Mouse (Mus musculus) intestine, embryonic 14.5 days (tissue): ENCODE measurements at regions not wholly inside any gene's neighbourhood (a gene's known extent, or its start where the extent isn't known, plus 50 kb on each side); places are given as distances from the start of the nearest gene placed in this dataset.

Experiments
- ATAC-seq: fragments of 200-750 bp; cut with Nextera tagmentation; replicated peaks from 2 replicates; pipeline ENCODE4 v1.8.0; 2017; ENCODE audit warnings: low read depth, moderate number of reproducible peaks, moderate TSS enrichment, moderate library complexity; ENCODE audit not compliant: low FRiP score, low TSS enrichment
- DNase-seq: peaks from one replicate; pipeline ENCODE4 v3.0.0-alpha.2; 2018; ENCODE audit warnings: low spot score
- H3K27ac ChIP-seq: fragments of 300-500 bp; sonication (generic); 2 replicates; pipeline ENCODE4 v1.5.1; 2014; ENCODE audit warnings: low read depth, mild to moderate bottlenecking, control low read depth
- H3K27me3 ChIP-seq: fragments of 300-500 bp; sonication (generic); replicated peaks from 2 replicates; pipeline ENCODE4 v1.6.1; 2014; ENCODE audit warnings: low read length, control low read depth; ENCODE audit not compliant: control insufficient read depth, insufficient read depth
- H3K36me3 ChIP-seq: fragments of 300-500 bp; sonication (generic); 2 replicates; pipeline ENCODE4 v1.6.1; 2014; ENCODE audit warnings: low read length, control low read depth; ENCODE audit not compliant: control insufficient read depth, insufficient read depth
- H3K4me1 ChIP-seq: fragments of 300-500 bp; sonication (generic); replicated peaks from 2 replicates; pipeline ENCODE4 v1.6.1; 2014; ENCODE audit warnings: low read length, control low read depth, mixed read lengths; ENCODE audit not compliant: control insufficient read depth, insufficient read depth
- H3K4me2 ChIP-seq: fragments of 300-500 bp; sonication (generic); 2 replicates; pipeline ENCODE4 v1.6.1; 2014; ENCODE audit warnings: low read length
- H3K4me3 ChIP-seq: fragments of 300-500 bp; sonication (generic); 2 replicates; pipeline ENCODE4 v1.5.1; 2014; ENCODE audit warnings: low read depth, low read length, control low read depth, mixed read lengths
- H3K9ac ChIP-seq: fragments of 300-500 bp; sonication (generic); 2 replicates; pipeline ENCODE4 v1.6.1; 2014; ENCODE audit warnings: mild to moderate bottlenecking, low read length
- H3K9me3 ChIP-seq: fragments of 300-500 bp; sonication (generic); 2 replicates; pipeline ENCODE4 v1.6.1; 2016; ENCODE audit warnings: low read length, control low read depth; ENCODE audit not compliant: control insufficient read depth
- WGBS: fragments of 180-500 bp; shearing (Covaris S2); extraction: QIAGEN DNeasy Blood & Tissue Kit; methylation state at CpG from one replicate; pipeline ENCODE4 v1.1.7; 2014; 5-methylcytosine and 5-hydroxymethylcytosine counted together

DNA sequence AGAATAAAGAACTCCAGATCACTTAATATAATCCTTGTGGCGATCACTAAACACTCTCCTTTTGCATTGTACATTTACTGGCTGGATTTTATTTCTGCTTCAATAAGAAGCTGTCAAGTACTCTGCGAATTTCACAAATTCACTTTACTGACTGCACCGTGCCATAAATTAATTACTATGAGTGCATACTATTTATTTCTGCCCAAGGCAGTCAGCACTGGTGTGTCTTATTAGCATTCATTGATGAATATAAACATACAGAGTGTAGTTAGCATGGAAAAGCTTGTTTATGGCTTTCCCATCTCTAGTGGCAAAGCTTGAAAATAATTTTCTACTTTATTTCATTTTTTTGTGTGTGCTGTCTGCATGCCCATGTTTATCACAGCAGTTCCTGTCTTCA lies 453.3 kb upstream of the Lmcd1 start:
- H3K4me1 ChIP-seq, result no peaks in the 10 kb centered on the region
- 77% methylated on average over 3 of the region's 3 CpGs for WGBS
- ATAC-seq, result no peak

DNA sequence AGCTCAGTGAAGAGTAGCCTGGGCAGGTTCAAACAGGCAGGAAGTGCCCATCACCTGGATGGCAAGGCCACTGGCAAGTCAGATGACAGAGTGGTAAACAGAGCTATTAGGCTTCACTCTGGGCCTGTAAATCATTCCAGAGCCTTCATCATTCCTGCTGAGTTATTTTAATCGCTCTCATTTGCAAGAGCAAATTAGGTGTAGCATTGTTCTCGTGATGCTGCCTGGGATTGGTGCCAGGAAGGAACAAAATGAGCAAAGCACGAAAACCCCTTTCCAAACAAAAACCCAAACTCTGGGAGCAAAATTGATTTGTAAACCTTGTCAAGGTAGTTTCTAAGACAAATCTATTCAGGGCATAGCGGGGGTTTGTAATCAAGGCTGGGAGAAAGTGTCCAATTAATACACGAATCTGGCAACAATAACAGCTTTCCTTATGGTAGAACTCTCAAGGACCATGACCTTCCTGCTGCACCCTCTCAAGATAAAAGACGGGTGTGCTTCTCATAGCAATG lies 429.2 kb upstream of the Lmcd1 start:
- Histone ChIP-seq H3K9me3 (no peaks in the 10 kb centered on the region), H3K4me1 (no peaks in the 10 kb centered on the region), H3K27me3 (no peaks in the 10 kb centered on the region), H3K9ac (no peak overlapping the region), H3K4me2 (no peak overlapping the region), H3K27ac (no peak overlapping the region), H3K36me3 (no peaks in the 10 kb centered on the region), H3K4me3 (no peak overlapping the region)
- ATAC-seq, result no peak
- WGBS, result 49% methylated on average over 6 of the region's 6 CpGs
- DNase-seq, result no peak

More for the DNA sequence above, 453.3 kb upstream of the Lmcd1 start:
- Histone ChIP-seq H3K27me3 (no peaks in the 10 kb centered on the region), H3K9me3 (no peaks in the 10 kb centered on the region), H3K36me3 (no peaks in the 10 kb centered on the region), H3K27ac (no peak overlapping the region), H3K4me3 (no peak overlapping the region), H3K9ac (no peak overlapping the region), H3K4me2 (no peak overlapping the region)
- no peak for DNase-seq

DNA sequence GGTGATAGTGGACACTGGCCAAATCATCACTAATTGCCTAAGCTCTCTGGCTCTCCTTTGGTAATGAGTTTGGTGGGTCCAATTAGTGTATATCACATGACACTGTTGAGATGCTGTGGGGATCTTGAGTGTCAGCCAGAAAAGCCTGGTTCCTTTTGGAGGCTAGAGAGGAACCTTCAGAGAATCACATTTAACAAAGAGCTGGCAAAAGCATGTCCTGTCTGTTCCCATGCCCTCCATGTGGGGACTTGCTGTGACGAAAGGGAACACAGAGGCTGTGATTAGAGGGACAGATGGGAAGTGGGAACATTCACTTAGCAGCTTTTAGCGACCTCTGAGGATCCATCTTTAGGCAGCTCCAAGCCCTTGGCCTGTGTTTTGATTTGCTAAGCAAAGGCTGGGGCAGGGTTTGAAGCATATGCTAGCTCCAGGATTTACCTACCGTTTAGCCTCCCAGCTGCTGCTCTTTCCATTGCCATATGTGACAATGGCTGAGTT lies 407.4 kb upstream of the Lmcd1 start:
- Histone ChIP-seq H3K9me3 (no peaks in the 10 kb centered on the region), H3K27ac (no peak overlapping the region), H3K36me3 (no peaks in the 10 kb centered on the region), H3K27me3 (no peaks in the 10 kb centered on the region), H3K4me3 (no peak overlapping the region), H3K9ac (no peak overlapping the region), H3K4me1 (no peaks in the 10 kb centered on the region), H3K4me2 (no peak overlapping the region)
- no peak for ATAC-seq
- 76% methylated on average over 3 of the region's 3 CpGs for WGBS
- DNase-seq, result no peak

DNA sequence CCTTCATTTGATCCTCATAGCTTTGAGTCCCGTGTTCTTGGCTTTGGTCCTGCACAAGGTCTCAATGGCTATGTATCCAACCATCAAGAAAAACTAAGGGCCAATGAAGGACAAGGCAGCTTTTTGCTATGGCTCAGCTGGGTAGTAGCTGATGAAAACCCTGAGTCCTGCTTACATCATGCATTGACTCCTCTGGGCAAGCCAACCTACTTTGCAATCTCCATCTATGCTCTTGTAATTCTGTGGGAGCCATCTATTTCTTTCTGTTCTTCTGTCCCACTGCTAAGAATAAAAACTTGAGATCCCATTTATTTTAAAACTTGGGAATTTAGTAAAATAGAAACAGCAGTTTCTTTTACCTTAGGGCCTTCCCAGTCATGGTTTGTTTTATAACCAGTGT lies 391.0 kb upstream of the Lmcd1 start:
- no peaks in the 10 kb centered on the region for H3K36me3 ChIP-seq
- no peak overlapping the region for H3K9ac ChIP-seq
- H3K4me1 ChIP-seq, result no peaks in the 10 kb centered on the region
- H3K9me3 ChIP-seq, result no peaks in the 10 kb centered on the region
- DNase-seq (no peak), ATAC-seq (no peak)
- no peak overlapping the region for H3K4me3 ChIP-seq
- no peak overlapping the region for H3K4me2 ChIP-seq
- WGBS, result 80% methylated on average over 1 of the region's 1 CpGs
- no peaks in the 10 kb centered on the region for H3K27me3 ChIP-seq
- H3K27ac ChIP-seq, result no peak overlapping the region

DNA sequence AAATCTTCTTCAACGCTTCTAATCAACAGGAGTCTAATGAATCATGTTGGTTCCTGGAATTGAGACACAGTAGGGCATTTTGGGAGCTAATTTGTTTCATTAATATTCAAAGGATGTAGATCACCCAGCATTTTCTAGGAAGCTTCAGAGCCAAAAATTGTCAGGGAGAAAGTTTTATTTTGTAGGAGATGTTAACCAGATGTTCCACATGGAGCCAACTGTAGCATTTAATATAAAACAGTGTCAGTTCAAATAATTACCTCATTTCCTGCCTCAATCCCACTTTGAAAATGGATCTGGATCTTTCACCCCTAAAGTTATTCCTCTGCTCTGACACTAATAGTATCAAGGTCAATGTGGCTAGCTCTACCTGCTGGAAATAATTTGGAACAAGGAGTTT lies 389.6 kb upstream of the Lmcd1 start:
- H3K9me3 ChIP-seq, result no peaks in the 10 kb centered on the region
- H3K4me3 ChIP-seq, result no peak overlapping the region
- H3K27me3 ChIP-seq, result no peaks in the 10 kb centered on the region
- no peak for ATAC-seq
- 66% methylated on average over 1 of the region's 1 CpGs for WGBS
- no peak overlapping the region for H3K9ac ChIP-seq
- H3K27ac ChIP-seq, result no peak overlapping the region
- DNase-seq, result no peak
- no peaks in the 10 kb centered on the region for H3K4me1 ChIP-seq
- H3K36me3 ChIP-seq, result no peaks in the 10 kb centered on the region
- H3K4me2 ChIP-seq, result no peak overlapping the region

DNA sequence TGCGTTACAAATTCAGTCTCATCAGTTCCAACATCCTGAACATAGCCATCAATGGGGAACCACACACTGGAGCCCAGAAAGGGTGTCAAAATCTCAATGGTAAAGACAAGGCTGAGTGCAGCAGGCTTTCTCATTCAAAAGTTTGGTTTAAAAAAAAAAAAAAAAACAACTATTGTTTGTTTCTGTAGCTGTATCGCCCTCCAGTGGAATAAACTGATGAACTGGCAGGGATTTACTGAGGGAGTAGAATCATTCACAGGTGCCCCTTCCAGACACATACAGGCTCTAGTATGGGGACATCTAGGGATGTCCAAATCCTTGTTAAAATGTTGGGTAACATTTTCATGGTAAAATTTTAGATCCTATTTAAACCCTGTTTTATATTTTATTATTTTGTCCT lies 361.6 kb upstream of the Lmcd1 start:
- H3K9me3 ChIP-seq, result no peaks in the 10 kb centered on the region
- no peaks in the 10 kb centered on the region for H3K36me3 ChIP-seq
- ATAC-seq (no peak), DNase-seq (no peak)
- no peaks in the 10 kb centered on the region for H3K4me1 ChIP-seq
- H3K4me3 ChIP-seq, result no peak overlapping the region
- H3K27me3 ChIP-seq, result no peaks in the 10 kb centered on the region
- no peak overlapping the region for H3K27ac ChIP-seq
- 58% methylated on average over 2 of the region's 2 CpGs for WGBS
- no peak overlapping the region for H3K9ac ChIP-seq
- H3K4me2 ChIP-seq, result no peak overlapping the region

DNA sequence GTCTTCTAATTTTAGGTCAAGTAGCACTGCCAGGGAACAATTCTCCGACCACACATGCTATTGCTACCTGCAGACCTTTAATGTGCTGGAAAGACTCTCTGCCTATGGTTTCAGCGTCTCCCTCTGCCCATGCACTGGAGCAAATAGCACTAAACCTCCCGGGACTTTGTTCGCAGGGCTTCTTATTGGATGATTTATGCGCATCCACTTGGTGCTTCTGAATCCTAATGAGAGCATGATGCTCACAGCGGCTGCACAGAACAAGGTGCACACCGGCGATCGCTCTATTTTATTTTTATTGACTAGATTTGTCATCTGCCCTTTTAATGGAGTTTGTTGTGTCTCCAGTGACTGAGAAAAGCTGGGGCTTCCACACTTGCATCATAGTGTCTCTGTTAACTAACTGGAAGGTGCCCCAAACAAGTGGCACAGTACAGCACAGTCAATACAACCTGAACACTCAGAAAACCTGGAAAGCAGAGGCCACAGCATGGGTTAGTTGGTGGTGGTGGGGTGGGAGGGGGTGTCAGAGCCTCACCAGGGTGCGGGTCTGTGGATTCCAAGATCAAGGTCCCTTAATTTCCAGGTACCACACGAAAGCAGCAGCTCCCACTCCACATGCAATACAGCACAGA lies 359.7 kb upstream of the Lmcd1 start:
- no peak for ATAC-seq
- 86% methylated on average over 11 of the region's 11 CpGs for WGBS
- Histone ChIP-seq H3K4me1 (no peaks in the 10 kb centered on the region; the same call in 1 of the 2 replicates), H3K4me2 (no peak overlapping the region), H3K36me3 (no peaks in the 10 kb centered on the region), H3K27me3 (no peaks in the 10 kb centered on the region), H3K27ac (no peak overlapping the region), H3K9me3 (no peaks in the 10 kb centered on the region), H3K4me3 (no peak overlapping the region), H3K9ac (no peak overlapping the region)
- DNase-seq, result no peak

DNA sequence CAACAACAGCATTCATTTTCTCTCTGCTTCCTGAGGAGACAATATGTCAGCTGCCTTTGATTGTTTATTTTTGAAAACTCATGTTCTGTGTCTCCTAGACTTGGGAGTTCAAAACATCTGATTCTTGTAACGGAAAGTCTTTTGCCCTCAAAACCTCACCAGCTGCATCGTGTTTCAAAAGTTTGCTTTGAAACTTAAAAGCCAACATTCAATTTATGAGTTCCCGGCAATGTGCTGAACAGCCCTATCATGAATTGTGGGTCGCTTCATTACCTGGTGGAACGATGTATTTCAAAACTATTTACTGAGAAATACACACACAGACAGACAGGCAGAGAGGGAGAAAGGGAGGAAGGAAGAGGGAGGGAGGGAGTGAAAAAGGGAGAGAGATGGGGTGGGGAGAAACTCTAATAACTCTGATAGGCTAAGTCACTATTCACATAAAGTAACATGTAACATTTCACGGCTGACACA lies 356.3 kb upstream of the Lmcd1 start:
- Histone ChIP-seq H3K9ac (no peak overlapping the region), H3K9me3 (no peaks in the 10 kb centered on the region), H3K4me3 (no peak overlapping the region), H3K27ac (no peak overlapping the region), H3K4me1 (no peaks in the 10 kb centered on the region; the same call in 1 of the 2 replicates), H3K4me2 (no peak overlapping the region), H3K36me3 (no peaks in the 10 kb centered on the region), H3K27me3 (no peaks in the 10 kb centered on the region)
- peak; percentile 52 for DNase-seq
- no peak for ATAC-seq
- WGBS, result 39% methylated on average over 6 of the region's 6 CpGs
